Mouse (Mus musculus) adipose tissue, adult 10 weeks (tissue): ENCODE results near the gene S100a4. TPM values are rescaled to one million over a fixed set of nuclear protein-coding genes. Genes with fewer than 3 reads are reported as not detected.

ENCODE experiments used
- polyA plus RNA-seq: library from polyadenylated mRNA; stranded (reverse); fragments of 350-450 nt; fragmentation: Illumina TruSeq; extraction: RNeasy Lipid Tissue Mini Kit (QIAGEN cat#74804); gene quantifications from one replicate; pipeline ENCODE4 v1.2.3, GENCODE M21; 2014; ENCODE audit warnings: low read depth, low replicate concordance

S100a4 gene
- 80.2 TPM for polyA plus RNA-seq

DNA sequence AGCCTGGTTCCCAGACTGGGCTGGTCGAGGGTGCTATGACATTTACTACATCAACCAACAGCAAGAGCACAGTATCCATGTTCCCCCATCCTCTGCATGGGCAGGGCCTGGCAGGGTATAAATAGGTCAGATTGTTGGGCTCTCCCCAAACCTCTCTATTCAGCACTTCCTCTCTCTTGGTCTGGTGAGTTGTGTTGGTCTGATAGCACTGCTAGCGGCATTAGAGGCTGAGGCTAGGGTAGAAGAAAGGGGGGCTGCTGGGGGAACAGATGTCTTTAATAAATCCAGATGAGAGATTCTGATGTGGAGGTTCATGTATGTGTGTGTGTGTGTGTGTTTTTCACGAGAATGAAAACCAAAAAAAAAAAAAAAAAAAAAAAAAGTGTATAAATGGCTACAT is at the start of gene S100a4:
TSS of gene S100a4 (plus strand) at position 149 of the 400 bp plus-strand sequence.

DNA sequence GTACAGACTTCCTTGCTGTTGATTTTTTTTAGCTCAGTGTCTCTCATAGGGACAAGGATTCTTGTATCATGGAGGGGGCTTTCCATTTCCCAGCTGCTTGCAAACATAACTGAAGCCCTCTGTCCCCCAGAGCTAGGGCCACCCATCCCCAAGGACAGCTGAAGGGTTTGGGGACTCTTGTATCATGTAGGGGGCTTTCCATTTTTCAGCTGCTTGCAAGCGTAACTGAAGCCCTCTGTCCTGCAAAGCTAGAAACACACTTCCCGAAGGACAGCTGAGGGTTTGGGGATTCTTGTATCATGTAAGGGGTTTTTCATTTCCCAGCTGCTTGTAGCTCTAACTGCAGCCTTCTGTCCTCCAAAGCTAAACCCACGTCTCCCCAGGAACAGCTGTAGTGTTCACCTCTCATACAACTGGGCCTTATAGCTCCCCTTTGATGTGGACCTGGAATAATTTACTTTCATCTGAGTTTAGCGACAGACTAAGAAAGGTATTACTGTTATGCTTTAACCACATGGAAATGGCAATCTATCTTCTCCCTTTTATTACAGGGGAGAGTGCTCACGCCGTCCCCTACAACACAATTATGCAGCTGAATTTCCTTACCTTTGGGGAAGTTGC is 43.5 kb upstream of the S100a4 start, which contains the start of gene S100a3:
TSS of gene S100a3 (plus strand) at position 571 of the 621 bp plus-strand sequence.

DNA sequence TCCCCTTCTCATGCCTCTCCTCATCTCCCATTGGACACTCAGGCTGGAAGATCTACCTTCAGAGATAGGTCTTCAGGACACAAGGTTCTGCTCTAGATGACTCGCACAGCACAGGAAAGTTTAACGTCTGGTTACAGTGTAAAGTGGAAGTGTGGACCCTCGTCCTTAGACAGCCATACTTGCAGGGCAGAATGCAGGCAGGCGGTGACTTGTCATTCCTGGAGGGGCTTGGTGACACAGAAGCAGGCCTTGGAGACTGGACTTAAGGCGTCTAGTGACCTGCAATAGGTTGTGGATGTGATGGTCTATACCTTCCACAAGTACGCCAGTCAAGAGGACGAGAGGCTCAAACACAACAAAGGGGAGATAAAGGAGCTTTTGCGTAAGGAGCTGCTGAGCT is 13.6 kb upstream of the S100a4 start, which contains the start of gene S100a2:
TSS of gene S100a2 (plus strand) at position 301 of the 400 bp plus-strand sequence.

GRCm38 (mm10) chr3:90601486-90602110 is 2.0 kb upstream of the S100a4 start, which contains the start of gene Gm42674:
Gene Gm42674, plus strand, starts transcription at chr3:90601904.

DNA sequence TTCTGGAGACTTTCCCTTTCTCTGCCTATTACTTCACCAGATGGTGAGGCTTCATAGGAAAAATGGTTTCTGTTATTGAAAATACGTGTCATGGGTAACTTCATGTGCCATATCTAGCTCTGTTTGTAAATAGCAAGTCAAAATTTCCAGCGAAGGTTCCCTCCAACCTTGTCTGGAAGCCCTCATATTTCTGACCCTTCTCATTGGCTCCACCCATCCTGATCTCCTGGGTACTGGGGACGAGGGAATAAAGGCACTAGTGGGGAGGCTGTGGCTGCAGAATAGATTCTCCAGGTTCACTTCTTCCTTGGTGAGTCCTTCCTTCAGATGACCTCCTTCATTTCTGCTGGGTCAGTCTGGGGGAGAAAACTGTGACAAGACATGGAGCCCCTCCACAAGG is 4.7 kb downstream of the S100a4 start, which contains the start of gene S100a5:
TSS of gene S100a5 (plus strand) at position 301 of the 400 bp plus-strand sequence.

DNA sequence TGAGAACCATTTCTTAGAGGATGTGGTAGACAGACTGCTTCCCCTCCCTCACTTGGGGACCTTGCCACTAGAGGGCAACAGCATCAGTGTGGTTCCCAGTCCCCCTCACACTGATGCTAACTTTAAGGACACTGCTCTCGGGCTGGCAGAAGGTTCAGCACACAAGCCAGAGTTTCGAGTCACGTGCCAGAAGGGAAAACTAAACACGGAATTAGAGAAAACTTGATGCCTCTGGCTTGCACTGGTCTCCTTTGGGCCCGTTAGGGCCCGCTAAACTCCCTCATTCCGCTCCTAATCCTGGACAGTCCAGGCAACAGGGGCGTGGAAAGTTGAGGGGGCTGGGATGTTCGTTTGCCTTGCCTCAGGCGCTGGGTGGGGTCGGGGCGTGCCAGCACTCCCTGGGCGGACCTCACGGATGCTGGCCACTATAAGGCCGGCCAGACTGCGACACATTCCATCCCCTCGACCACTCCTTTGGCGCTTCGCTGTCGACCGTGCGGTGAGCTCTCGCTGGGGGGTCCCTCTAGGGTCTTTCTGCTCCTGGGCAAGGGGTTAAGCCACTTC is 9.2 kb downstream of the S100a4 start, which contains the start of gene S100a6:
TSS of gene S100a6 (plus strand) at position 155 of the 564 bp plus-strand sequence.

DNA sequence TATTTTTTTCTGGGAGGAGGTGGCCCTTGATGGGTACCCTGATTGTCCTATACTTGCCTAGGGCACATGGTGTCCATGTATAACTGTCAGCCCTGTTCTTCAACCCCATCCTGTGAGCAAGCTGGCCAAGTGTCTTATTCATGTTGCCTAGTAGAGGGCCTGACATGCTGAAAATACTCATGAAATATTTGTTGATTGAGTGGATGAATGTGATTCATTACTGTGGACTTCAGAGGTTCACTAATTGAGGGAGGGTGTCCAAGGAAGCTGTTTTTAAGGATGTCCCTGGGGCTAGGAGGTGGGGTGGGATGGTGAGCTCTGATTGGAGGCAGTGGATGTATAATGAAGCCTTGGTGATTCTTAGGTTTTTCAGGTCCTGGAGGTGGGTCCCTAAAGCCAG is 50.1 kb downstream of the S100a4 start, which contains the start of gene S100a7a:
TSS of gene S100a7a (plus strand) at position 301 of the 400 bp plus-strand sequence.

Other genes starting within 250 kb of the S100a4 start
- gene Slc27a3, start 213.8 kb upstream of the S100a4 start, polyA plus RNA-seq: 5.7 TPM
- 33.2 TPM for gene Ints3, start 170.1 kb upstream of the S100a4 start, polyA plus RNA-seq
- 28.7 TPM for gene Npr1, start 137.9 kb upstream of the S100a4 start, polyA plus RNA-seq
- 60.7 TPM for gene Ilf2, start 127.6 kb upstream of the S100a4 start, polyA plus RNA-seq
- gene Snapin, start 112.7 kb upstream of the S100a4 start, polyA plus RNA-seq: 66.2 TPM
- gene Chtop, start 94.3 kb upstream of the S100a4 start, polyA plus RNA-seq: 83.0 TPM
- gene S100a1, start 89.4 kb upstream of the S100a4 start, polyA plus RNA-seq: 258 TPM
- 64.5 TPM for gene S100a13, start 89.3 kb upstream of the S100a4 start, polyA plus RNA-seq
- gene S100a14, start 76.9 kb upstream of the S100a4 start, polyA plus RNA-seq: 8.3 TPM
- 139 TPM for gene S100a16, start 66.5 kb upstream of the S100a4 start, polyA plus RNA-seq
- not detected for gene S100a3, start 43.2 kb upstream of the S100a4 start, polyA plus RNA-seq
- not detected for gene S100a2, start 13.5 kb upstream of the S100a4 start, polyA plus RNA-seq
- not detected for gene Gm42674, start 1.9 kb upstream of the S100a4 start, polyA plus RNA-seq
- not detected for gene S100a5, start 4.8 kb downstream of the S100a4 start, polyA plus RNA-seq
- 241 TPM for gene S100a6, start 9.1 kb downstream of the S100a4 start, polyA plus RNA-seq
- gene S100a7a, start 50.2 kb downstream of the S100a4 start, polyA plus RNA-seq: 0.73 TPM
- 2.7 TPM for gene S100a8, start 65.2 kb downstream of the S100a4 start, polyA plus RNA-seq
- 2.7 TPM for gene S100a9, start 92.0 kb downstream of the S100a4 start, polyA plus RNA-seq
- gene Pglyrp4, start 123.1 kb downstream of the S100a4 start, polyA plus RNA-seq: 0.48 TPM
- not detected for gene Gm5849, start 174.1 kb downstream of the S100a4 start, polyA plus RNA-seq